Mouse (Mus musculus) heart, embryonic 14.5 days (tissue): ENCODE measurements around the gene Rubcnl. TPM values are rescaled to one million over a fixed set of nuclear protein-coding genes. Genes with fewer than 3 reads are reported as not detected.

Source experiments
- ATAC-seq: fragments of 200-750 bp; cut with Nextera tagmentation; 2 replicates; pipeline ENCODE4 v1.8.0; 2017; ENCODE audit warnings: low read depth, moderate TSS enrichment; ENCODE audit not compliant: insufficient number of reproducible peaks, insufficient read depth, low FRiP score
- H3K27ac ChIP-seq, 2 experiments: fragments of 200-500 bp in 1 of 2; fragments of 300-500 bp in 1 of 2; sonication (generic) in 1 of 2; replicated peaks in 1 of 2; 2 replicates each; pipeline ENCODE4 v1.5.1; 2012 to 2014; ENCODE audit warnings: low read depth in 2 of 2, low read length in 2 of 2, control low read depth in 1 of 2, mild to moderate bottlenecking in 1 of 2, mixed read lengths in 1 of 2; ENCODE audit not compliant: control insufficient read depth in 1 of 2, insufficient read depth in 1 of 2
- H3K27me3 ChIP-seq: fragments of 300-500 bp; sonication (generic); 2 replicates; pipeline ENCODE4 v1.6.1; 2014; ENCODE audit warnings: mild to moderate bottlenecking, low read length, control low read depth; ENCODE audit not compliant: control insufficient read depth, insufficient read depth
- H3K36me3 ChIP-seq: fragments of 300-500 bp; sonication (generic); 2 replicates; pipeline ENCODE4 v1.6.1; 2014; ENCODE audit warnings: mild to moderate bottlenecking, control low read depth, low read length, mixed read lengths; ENCODE audit not compliant: control insufficient read depth, insufficient read depth
- H3K4me1 ChIP-seq, 2 experiments: fragments of 200-500 bp in 1 of 2; fragments of 300-500 bp in 1 of 2; sonication (generic) in 1 of 2; 2 replicates each; pipeline ENCODE4 v1.6.1; 2012 to 2014; ENCODE audit warnings: low read length in 2 of 2, control low read depth in 1 of 2, mixed read lengths in 1 of 2; ENCODE audit not compliant: control insufficient read depth in 2 of 2, insufficient read depth in 2 of 2
- H3K4me2 ChIP-seq: fragments of 300-500 bp; sonication (generic); 2 replicates; pipeline ENCODE4 v1.6.1; 2014; ENCODE audit warnings: mild to moderate bottlenecking, low read length
- H3K4me3 ChIP-seq, 2 experiments: fragments of 200-500 bp in 1 of 2; fragments of 300-500 bp in 1 of 2; sonication (generic) in 1 of 2; 2 replicates each; pipeline ENCODE4 v1.5.1; 2012 to 2014; ENCODE audit warnings: low read length in 2 of 2, mild to moderate bottlenecking in 2 of 2, control low read depth in 1 of 2, low read depth in 1 of 2, moderate library complexity in 1 of 2; ENCODE audit not compliant: control insufficient read depth in 1 of 2, insufficient read depth in 1 of 2
- H3K9ac ChIP-seq: fragments of 300-500 bp; sonication (generic); 2 replicates; pipeline ENCODE4 v1.6.1; 2014; ENCODE audit warnings: mild to moderate bottlenecking, low read length
- H3K9me3 ChIP-seq: fragments of 300-500 bp; sonication (generic); 2 replicates; pipeline ENCODE4 v1.6.1; 2016; ENCODE audit warnings: low read length, control low read depth; ENCODE audit not compliant: control insufficient read depth
- WGBS: fragments of 180-500 bp; shearing (Covaris S2); extraction: QIAGEN DNeasy Blood & Tissue Kit; methylation state at CpG from one replicate; pipeline ENCODE4 v1.1.7; 2014; 5-methylcytosine and 5-hydroxymethylcytosine counted together
- polyA plus RNA-seq: library from polyadenylated mRNA; unstranded; fragments of >200 nt; fragmentation: Nextera tagmentation; extraction: Ambion mirVana; gene quantifications from 2 replicates; pipeline ENCODE4 v1.2.1, GENCODE M21; 2014

Gene Rubcnl
- polyA plus RNA-seq, 1 experiment from 2014 or later = 1.6 TPM

DNA sequence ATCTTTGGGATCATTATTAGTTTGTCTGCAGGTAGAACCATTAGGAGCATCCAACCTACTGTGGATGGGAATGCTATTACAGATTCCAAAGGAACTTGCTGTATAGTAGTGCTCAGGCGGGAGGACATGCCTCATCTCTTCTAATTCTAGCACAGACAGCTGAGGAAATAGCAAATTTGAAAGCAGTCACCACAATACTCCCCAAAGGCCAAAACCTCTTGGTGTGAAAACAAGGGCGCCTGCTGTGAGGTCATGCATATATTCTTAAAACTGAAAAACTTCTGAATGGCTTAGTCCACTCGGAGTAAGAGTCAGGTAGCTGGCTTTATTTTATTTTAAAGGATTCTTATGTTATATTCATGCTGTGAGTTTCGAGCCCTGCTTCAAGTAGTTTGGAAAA, 16.9 kb downstream of the Rubcnl start:
- Histone ChIP-seq H3K4me2 (no peak overlapping the region), H3K4me1 (no peaks in the 10 kb centered on the region), H3K36me3 (no peaks in the 10 kb centered on the region), H3K9me3 (no peaks in the 10 kb centered on the region), H3K9ac (no peak overlapping the region), H3K27me3 (no peaks in the 10 kb centered on the region), H3K4me3 (no peak overlapping the region), H3K27ac (no peak overlapping the region)
- ATAC-seq = no peak
- 72% methylated on average over 4 of the region's 4 CpGs for WGBS

DNA sequence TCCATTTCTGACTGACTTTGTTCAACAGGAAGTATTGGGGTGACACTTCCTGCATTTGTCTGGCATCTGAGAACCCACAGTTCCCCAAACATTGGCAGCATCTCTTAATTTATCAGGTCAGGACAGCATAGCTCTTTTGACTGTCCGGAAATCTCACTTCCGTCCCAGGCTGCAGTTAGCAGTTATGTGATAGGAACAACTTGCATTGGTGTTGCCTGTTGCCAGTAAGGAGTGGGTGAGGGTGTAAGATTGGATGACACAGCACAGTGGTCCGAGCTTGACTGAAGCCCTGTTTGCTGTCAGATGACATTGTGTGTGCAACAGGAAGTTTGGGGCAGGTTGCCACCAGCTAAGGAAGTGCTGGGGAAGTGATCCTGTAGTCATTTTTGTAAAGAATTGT, 18.4 kb downstream of the Rubcnl start:
- H3K9me3 ChIP-seq = no peaks in the 10 kb centered on the region
- H3K36me3 ChIP-seq = peaks cover 9% of the 10 kb centered on the region; the same call in 1 of the 2 replicates
- no peaks in the 10 kb centered on the region for H3K4me1 ChIP-seq
- H3K9ac ChIP-seq = no peak overlapping the region
- no peak for ATAC-seq
- no peaks in the 10 kb centered on the region for H3K27me3 ChIP-seq
- 58% methylated on average over 3 of the region's 3 CpGs for WGBS
- no peak overlapping the region for H3K4me2 ChIP-seq
- no peak overlapping the region for H3K4me3 ChIP-seq
- H3K27ac ChIP-seq = no peak overlapping the region

DNA sequence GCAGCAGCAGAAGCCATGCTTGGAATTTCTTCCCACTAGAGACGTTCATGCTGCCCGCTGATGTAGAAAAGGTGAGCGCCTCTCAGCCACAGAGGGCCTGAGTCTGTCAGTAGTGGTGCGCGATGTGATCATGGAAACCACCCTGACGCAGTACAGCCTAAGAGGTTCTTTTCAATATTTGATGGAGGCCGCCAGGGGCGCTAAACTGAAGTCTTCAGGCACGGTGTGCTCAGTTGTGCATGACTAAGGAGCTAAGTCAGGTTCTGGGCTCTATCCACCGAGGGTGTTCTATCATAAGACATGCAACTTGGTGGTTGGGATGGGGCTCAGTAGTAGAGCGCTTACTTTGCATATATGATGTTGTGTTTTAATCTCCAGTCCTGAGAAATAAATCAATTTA, 19.6 kb downstream of the Rubcnl start:
- Histone ChIP-seq H3K27ac (no peak overlapping the region), H3K4me3 (no peak overlapping the region), H3K4me1 (no peaks in the 10 kb centered on the region), H3K27me3 (no peaks in the 10 kb centered on the region), H3K9ac (no peak overlapping the region), H3K36me3 (peaks cover 11% of the 10 kb centered on the region; the same call in 1 of the 2 replicates), H3K9me3 (no peaks in the 10 kb centered on the region), H3K4me2 (no peak overlapping the region)
- ATAC-seq = no peak
- 57% methylated on average over 11 of the region's 11 CpGs for WGBS

GRCm38 (mm10) chr14:75045184-75045583, 29.4 kb downstream of the Rubcnl start:
- Histone ChIP-seq H3K9ac (no peak overlapping the region), H3K36me3 (peaks cover under 1% of the 10 kb centered on the region; the same call in 1 of the 2 replicates), H3K27me3 (no peaks in the 10 kb centered on the region), H3K4me3 (no peak overlapping the region), H3K4me1 (no peaks in the 10 kb centered on the region), H3K9me3 (no peaks in the 10 kb centered on the region), H3K27ac (no peak overlapping the region), H3K4me2 (no peak overlapping the region)
- no peak for ATAC-seq
- 48% methylated on average over 7 of the region's 7 CpGs for WGBS

GRCm38 (mm10) chr14:75052451-75052850, 36.6 kb downstream of the Rubcnl start:
- Histone ChIP-seq H3K27ac (no peak overlapping the region), H3K4me2 (no peak overlapping the region), H3K9ac (no peak overlapping the region), H3K4me1 (peaks cover 0 to 4% of the 10 kb centered on the region in 2 experiments; a peak in 1 of 4 replicates), H3K36me3 (peaks cover 6% of the 10 kb centered on the region; the same call in 1 of the 2 replicates), H3K4me3 (no peak overlapping the region), H3K27me3 (no peaks in the 10 kb centered on the region), H3K9me3 (no peaks in the 10 kb centered on the region)
- ATAC-seq = no peak
- 52% methylated on average over 8 of the region's 8 CpGs for WGBS

GRCm38 (mm10) chr14:75054455-75055343, 38.9 kb downstream of the Rubcnl start:
- H3K4me1 ChIP-seq = peaks cover 0 to 4% of the 10 kb centered on the region in 2 experiments; a peak in 1 of 4 replicates
- no peak for ATAC-seq
- no peak overlapping the region for H3K9ac ChIP-seq
- H3K4me3 ChIP-seq = no peak overlapping the region
- H3K4me2 ChIP-seq = no peak overlapping the region
- 71% methylated on average over 14 of the region's 14 CpGs for WGBS
- H3K27ac ChIP-seq = no peak overlapping the region
- H3K36me3 ChIP-seq = peaks cover 6% of the 10 kb centered on the region; the same call in 1 of the 2 replicates
- H3K27me3 ChIP-seq = no peaks in the 10 kb centered on the region
- no peaks in the 10 kb centered on the region for H3K9me3 ChIP-seq

DNA sequence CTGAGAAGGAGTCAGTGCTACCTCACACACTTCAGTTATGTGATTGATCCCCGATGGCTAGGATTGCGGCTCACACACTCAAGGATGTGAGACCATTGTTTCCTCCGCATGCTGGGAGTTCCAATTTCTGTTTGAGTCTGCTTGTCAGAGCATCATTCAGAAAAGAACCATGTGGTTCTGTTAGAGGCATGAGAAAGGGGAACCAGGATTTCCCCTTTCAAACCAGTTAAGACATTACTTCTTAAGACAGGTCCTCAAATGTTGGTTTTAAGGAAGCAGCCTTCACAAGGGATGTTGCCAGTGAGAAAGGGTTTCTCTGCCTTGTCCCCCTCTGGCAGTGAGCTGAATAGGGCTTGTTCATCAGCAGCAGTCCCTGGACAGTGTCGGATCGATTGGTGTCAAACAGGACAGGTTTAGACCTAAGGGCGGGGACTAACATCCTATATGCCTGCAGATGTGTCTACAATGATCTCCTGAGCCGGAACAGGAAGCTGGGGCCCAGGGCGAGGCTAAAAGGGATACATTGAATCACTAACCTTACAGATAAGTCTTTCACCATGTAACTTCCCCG, 41.1 kb downstream of the Rubcnl start:
- no peak overlapping the region for H3K9ac ChIP-seq
- no peak for ATAC-seq
- H3K9me3 ChIP-seq = no peaks in the 10 kb centered on the region
- H3K27ac ChIP-seq = no peak overlapping the region
- no peaks in the 10 kb centered on the region for H3K36me3 ChIP-seq
- peaks cover 6 to 9% of the 10 kb centered on the region in 2 experiments; a peak in 2 of 4 replicates for H3K4me1 ChIP-seq
- no peak overlapping the region for H3K4me2 ChIP-seq
- 57% methylated on average over 9 of the region's 9 CpGs for WGBS
- no peaks in the 10 kb centered on the region for H3K27me3 ChIP-seq
- H3K4me3 ChIP-seq = no peak overlapping the region
